Mouse (Mus musculus) hindbrain, embryonic 12.5 days (tissue): ENCODE measurements around the gene Gpc6. TPM values are rescaled to one million over a fixed set of nuclear protein-coding genes. Genes with fewer than 3 reads are reported as not detected.

ENCODE experiments used
- microRNA-seq: library from miRNA; unstranded; fragments of <30 nt; microRNA quantifications from one replicate; pipeline ENCODE4, GENCODE M21; 2017
- polyA plus RNA-seq: library from polyadenylated mRNA; unstranded; fragments of >200 nt; fragmentation: Nextera tagmentation; extraction: Ambion mirVana; gene quantifications from 2 replicates; pipeline ENCODE4 v1.2.1, GENCODE M21; 2016

Gpc6 gene
- polyA plus RNA-seq, 1 experiment from 2014 or later: 35.0 TPM

Small RNA genes within 50 kb of the gene (microRNA-seq; reads per million reads assigned to microRNA genes)
- not detected for gene Mir6239
